Mouse (Mus musculus): ENCODE results near the gene Exoc2.

The Exoc2 gene

DNA sequence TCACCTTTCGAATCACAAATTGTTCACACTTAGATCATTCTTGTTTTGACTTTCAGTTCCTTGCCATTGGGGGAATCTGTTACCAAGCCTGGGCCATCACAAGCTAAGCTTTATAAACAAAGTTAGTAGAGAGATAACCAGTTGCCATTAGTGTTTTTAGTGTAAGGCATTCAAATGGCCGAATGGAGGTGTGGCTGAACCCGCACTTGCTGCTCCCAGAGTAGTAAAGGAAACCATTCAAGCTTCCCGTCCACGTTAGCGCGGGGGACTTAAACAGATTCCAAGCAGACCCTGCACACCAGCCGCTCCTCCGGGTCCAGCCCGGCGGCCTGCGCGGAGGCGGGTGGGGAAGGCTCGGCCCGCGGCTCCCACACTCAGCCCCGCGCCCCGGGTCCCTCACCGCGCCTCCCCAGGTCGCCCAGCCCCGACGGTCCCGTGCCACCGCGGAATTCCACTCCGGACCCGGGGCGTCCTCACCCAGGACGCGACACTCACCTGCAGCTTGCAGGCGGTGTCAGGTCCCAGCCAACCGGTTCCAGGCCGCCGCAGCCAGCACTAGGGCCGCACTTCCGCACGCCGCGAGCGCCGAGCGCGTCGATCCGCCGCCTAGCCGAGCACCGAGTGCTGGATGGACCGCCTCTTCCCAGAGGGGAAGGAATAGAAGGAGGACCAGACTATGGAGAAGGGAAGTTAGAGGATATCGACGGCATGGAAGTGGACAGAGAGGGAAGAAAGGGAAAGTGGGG is at the start of gene Exoc2, which contains the start of gene Gm5447:
Gene Exoc2 (minus strand): TSS at position 593 of the 746 bp plus-strand sequence.
Gene Gm5447 (plus strand): TSS at position 704 of the 746 bp plus-strand sequence.
- peak; percentile 83 for DNase-seq

- DNase-seq: no peak
Observed at GRCm38 (mm10) chr13:31023664-31024063, 49.8 kb upstream of the Exoc2 start.

DNA sequence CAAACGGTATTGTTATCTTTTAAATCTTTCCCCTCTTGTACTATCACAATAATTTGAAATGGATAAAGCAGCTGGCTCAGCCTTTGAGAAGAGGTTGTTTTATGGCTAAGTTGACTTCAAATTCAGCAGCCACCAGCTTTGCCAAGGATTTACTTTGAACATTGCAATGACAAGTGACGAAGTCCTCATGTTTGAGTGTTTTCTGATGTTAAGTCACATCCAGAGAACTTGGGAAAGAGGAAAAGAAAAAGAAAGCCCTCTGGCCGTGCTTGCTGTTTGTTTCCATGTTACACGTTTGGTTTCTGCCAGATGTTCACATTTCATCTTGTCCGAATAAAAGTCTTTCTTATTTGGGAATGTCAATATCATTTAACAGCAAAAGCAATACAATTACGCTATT is 48.0 kb upstream of the Exoc2 start:
- no peak for DNase-seq

DNA sequence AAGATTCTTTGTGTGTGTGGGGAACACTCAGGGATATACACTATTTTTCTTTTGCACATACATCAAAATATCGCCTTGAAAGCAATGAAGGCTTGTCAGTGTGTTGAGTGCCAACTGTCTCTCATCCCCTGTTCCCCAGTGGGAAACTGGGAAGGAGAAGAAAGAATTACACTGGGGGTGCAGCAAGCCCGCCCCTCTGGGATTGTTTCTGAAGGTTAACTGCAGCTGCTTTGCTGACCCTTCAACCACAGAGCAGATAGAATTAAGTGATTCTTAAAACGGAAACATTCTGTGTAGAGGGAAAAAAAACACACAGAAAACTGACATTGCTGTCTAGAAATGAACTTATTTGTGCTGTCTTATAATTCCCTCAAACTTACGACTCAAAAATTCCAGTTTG is 47.6 kb upstream of the Exoc2 start:
- DNase-seq: no peak

GRCm38 (mm10) chr13:31017545-31017944 is 43.7 kb upstream of the Exoc2 start:
- DNase-seq: no peak

- no peak for DNase-seq
Observed at GRCm38 (mm10) chr13:31004995-31005394, 31.1 kb upstream of the Exoc2 start.

- DNase-seq: no peak
Observed at GRCm38 (mm10) chr13:31004458-31004857, 30.6 kb upstream of the Exoc2 start.

GRCm38 (mm10) chr13:30999799-31000198 is 25.9 kb upstream of the Exoc2 start:
- no peak for DNase-seq

GRCm38 (mm10) chr13:30997526-30998253 is 23.8 kb upstream of the Exoc2 start:
- DNase-seq: no peak

GRCm38 (mm10) chr13:30994249-30994858 is 20.5 kb upstream of the Exoc2 start:
- no peak for DNase-seq

DNA sequence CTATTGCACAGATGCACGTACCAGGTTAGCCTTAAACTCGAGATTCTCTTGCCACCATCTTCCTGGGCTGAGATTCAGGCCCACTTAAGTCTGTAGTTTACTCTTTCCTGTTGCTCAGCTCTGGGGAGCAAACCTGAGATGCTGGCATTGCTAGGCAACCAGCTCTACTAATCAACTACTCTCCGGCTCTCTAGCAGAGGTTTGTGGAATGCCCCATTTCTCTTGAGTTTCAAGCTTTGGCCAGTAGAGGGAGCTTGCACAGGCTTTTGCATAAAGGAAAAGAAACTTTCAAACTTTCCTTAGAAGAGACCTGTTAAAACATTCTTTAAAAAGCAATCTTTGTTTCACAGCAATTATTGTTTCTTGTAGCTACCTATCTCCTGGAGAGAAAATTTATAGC is 19.9 kb upstream of the Exoc2 start:
- peak; percentile 41 for DNase-seq

DNA sequence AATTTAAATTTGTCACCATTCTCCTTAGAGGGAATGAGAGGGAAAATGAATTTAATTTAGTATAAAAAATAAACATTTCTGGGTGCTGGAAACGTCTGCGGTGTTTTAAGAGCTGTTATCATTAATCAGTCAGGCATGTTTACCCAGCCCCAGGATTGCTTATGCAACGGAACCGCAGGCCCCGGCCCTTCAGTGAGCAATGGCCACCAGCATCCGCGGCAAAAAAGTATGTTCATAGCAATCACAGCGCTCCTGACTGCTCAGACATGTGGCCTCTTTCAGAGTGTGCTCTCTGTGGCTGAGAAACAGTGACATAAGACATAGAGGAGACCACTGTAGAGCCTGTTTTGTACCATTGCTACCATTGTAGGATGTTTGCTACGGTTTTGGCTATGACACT is 16.3 kb upstream of the Exoc2 start:
- no peak for DNase-seq

GRCm38 (mm10) chr13:30989710-30990109 is 15.8 kb upstream of the Exoc2 start:
- DNase-seq: no peak

GRCm38 (mm10) chr13:30987686-30988085 is 13.8 kb upstream of the Exoc2 start:
- DNase-seq: no peak

DNA sequence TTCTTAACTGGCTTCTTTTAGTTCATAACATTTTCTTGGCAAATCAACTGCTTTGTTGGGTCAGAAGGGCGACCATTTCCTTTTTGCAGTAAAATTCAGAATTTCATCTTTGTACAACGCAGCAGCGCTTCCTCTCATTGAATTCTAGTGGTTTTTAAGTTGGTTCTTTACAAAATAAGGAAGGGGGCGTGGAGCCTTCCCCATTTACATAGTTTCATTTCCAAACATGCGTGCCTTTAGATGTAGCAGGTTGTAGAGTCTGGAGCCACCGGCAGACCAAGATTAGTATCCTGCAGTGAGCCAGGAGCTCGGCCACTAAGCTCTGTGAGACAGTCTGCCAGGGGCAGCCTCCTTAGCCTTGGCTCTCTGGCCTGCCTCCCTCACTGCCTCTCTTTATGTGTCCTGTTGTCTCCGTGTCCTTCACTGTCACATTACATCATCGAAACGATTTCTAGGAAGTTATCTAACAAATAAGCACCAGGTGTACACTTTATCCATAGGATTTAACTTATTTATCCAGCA is 13.1 kb upstream of the Exoc2 start:
- DNase-seq: no peak

DNA sequence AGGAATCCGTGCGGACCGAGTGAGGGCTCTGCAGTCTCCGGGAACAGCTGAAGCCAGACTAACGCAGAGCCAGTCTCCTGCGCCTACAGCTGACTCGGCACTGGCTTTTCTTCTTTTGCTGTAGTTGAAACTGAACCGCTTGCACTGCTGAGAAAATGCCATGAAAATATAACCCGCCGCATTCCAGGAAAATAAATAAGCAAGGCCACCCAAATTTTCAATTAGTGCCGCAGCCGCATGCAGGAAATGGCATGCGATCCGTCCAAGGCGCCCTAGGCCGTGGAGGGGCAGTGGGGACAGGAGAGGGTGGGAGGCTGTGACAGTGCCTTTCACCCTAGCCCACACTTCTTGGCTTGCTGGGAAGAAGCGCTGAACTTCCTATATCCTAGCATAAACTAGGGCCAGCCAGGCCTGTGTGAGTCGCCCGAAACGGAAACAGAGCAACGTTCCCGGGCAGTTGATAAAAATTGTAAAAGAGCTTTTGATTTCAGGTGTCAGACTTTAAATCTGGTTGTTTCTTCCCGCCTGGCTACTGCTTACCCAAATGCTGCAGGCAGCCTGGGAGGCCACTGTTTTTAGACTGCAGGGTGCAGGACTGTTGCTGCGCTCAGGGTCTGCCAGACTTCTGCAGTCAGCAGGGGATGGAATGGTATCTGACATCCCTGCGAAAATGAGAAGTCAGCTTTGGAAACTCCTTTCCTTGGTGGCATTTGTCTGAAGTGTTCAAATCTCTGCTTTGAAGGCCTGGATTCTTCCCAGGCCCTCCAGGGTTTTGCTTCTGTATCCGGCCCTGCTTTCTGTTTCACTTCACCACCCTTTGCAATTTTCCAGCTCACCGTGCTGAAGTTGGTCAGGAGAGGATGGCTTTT is 11.9 kb upstream of the Exoc2 start:
- DNase-seq: no peak

DNA sequence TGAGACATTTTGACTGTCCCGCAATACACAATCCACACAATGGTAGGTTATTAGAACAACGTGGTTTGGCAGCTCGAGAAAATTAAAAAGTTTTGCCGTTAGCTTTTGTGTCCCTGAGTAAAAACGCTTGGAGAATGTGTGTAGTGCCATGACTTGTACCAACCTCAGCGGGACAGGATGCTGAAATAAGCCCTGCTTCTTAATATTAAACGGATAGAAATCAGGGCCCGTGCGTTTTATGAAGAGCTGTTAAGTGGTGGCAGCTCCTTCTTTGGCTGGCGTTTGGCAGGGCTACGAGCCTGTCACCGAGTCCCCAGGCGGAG is 11.3 kb upstream of the Exoc2 start:
- no peak for DNase-seq

- peak; percentile 71 for DNase-seq
Observed at GRCm38 (mm10) chr13:30981666-30982065, 7.8 kb upstream of the Exoc2 start.

DNA sequence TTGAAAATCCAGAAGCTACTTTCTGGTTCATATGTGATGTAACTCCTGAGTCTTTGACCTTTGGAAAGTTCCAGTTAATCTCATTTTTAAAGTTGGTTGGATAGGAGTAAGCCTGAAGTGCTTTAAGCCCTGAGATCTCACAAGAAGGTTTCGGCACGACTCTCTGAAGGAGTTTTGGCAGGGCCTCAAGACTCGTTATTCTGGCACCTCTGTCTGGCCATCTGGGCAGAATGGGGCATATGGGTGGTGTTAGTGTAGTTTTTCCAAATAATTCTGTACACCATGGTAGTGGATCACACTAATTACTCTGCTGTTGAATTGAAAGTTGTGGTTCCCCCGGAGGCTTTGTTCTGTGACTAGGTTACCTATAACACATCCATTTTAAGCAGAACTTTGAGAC is 4.3 kb upstream of the Exoc2 start:
- no peak for DNase-seq

GRCm38 (mm10) chr13:30976536-30977084 is 2.7 kb upstream of the Exoc2 start:
- DNase-seq: peak; percentile 51

DNA sequence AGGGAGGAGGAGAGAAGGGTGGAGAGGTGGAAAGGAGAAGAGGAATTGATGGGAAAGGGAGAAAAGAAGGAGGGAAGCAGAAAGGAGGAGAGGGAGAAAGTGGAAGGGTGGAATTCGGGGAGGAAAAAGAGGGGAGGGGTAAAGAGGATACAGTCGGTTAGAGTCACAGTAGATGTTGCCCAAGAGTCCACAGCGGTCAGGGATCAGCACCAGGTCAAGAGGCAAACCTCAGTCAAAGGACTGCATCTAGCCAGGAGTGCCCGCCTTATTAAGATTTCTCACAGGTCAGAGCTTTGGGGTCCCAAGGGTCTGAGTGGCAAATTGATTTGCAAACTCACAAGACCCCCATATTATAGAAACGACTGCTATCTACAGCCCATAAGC is 346 bp upstream of the Exoc2 start:
- no peak for DNase-seq

GRCm38 (mm10) chr13:30972102-30972501 is 1.8 kb downstream of the Exoc2 start:
- DNase-seq: peak; percentile 75

- no peak for DNase-seq
Observed at GRCm38 (mm10) chr13:30971047-30971446, 2.8 kb downstream of the Exoc2 start.
